Mouse (Mus musculus): ENCODE measurements around the gene Knl1. TPM values are rescaled to one million over a fixed set of nuclear protein-coding genes. Genes with fewer than 3 reads are reported as not detected.

The Knl1 gene
- total and polyA plus RNA-seq, 3 experiments = 18.6 to 160 (median 23.2) TPM

- TF ChIP-seq TAL1 (IDR thresholded peaks at IDR 0.05; ENCODE audit: low read length) (no peak), ETS1 (IDR thresholded peaks at IDR 0.05; ENCODE audit: low read depth, low read length) (peak; percentile 40; the same call in 1 of the 2 replicates), POLR2AphosphoS2 (IDR thresholded peaks at IDR 0.05; ENCODE audit: low read length) (peak; percentile 69; the same call in 1 of the 2 replicates), USF1 (IDR thresholded peaks at IDR 0.05; ENCODE audit: low read depth, low read length) (peak; percentile 90)
Observed at GRCm38 (mm10) chr2:119034656-119035396, 12.1 kb upstream of the Knl1 start, which contains the start of gene Rpusd2 (continued).

- H3K4me3 ChIP-seq (ENCODE audit: control insufficient read depth in 1 of 2, insufficient read depth in 1 of 2, low read depth in 2 of 2, low read length in 2 of 2) = peak overlapping the region; percentile 89 to 91
- peak; percentile 90; the same call in 1 of the 2 replicates for TF ChIP-seq CHD1 (IDR thresholded peaks at IDR 0.05; ENCODE audit: low read depth, low read length)
- no peak for TF ChIP-seq ZMIZ1 (IDR thresholded peaks at IDR 0.05; ENCODE audit: low read depth, low read length)
- peak; percentile 50; the same call in 1 of the 2 replicates for TF ChIP-seq MYC (IDR thresholded peaks at IDR 0.05; ENCODE audit: low read depth, low read length)
- TF ChIP-seq TCF12 (IDR thresholded peaks at IDR 0.05; ENCODE audit: low read depth, low read length) = 0 out of 2 replicates have a peak, but pooled peaks have one; percentile 1
- TF ChIP-seq POLR2AphosphoS2 (IDR thresholded peaks at IDR 0.05; ENCODE audit: low read length) = no peak
- no peak for TF ChIP-seq EP300 (IDR thresholded peaks at IDR 0.05; ENCODE audit: low read depth in 1 of 2, low read length in 2 of 2)
- TF ChIP-seq UBTF (IDR thresholded peaks at IDR 0.05; ENCODE audit: borderline replicate concordance, insufficient read depth, low read depth, low read length) = no peak
- no peak for TF ChIP-seq ETS1 (IDR thresholded peaks at IDR 0.05; ENCODE audit: low read depth, low read length)
- no peak for TF ChIP-seq ELF1 (IDR thresholded peaks at IDR 0.05; ENCODE audit: low read depth, low read length)
- no peak for TF ChIP-seq SIN3A (IDR thresholded peaks at IDR 0.05; ENCODE audit: low read length)
- TF ChIP-seq BHLHE40 (IDR thresholded peaks at IDR 0.05; ENCODE audit: borderline replicate concordance, low read depth, low read length) = no peak
- H3K27ac ChIP-seq (ENCODE audit: control insufficient read depth, low read depth, low read length) = no peak overlapping the region
- no peaks in the 10 kb centered on the region for H3K9me3 ChIP-seq (replicated peaks; ENCODE audit: insufficient read depth, low read length)
- H3K4me1 ChIP-seq (ENCODE audit: control insufficient read depth in 1 of 2, insufficient read depth in 2 of 2, low read length in 2 of 2) = peaks cover 0 to 9% of the 10 kb centered on the region in 2 experiments; a peak in 3 of 4 replicates
- peak overlapping the region; percentile 83 for H3K9ac ChIP-seq (ENCODE audit: control insufficient read depth, low read depth, low read length, poor library complexity, severe bottlenecking)
- H3K79me2 ChIP-seq (ENCODE audit: control insufficient read depth, insufficient read depth, low read length, poor library complexity) = peaks cover 20% of the 10 kb centered on the region
- DNase-seq (ENCODE audit: low read depth, low spot score) = no peak
- H3K27me3 ChIP-seq (ENCODE audit: control insufficient read depth in 1 of 2, insufficient read depth in 2 of 2, low read length in 2 of 2) = no peaks in the 10 kb centered on the region
- peaks cover 2 to 10% of the 10 kb centered on the region in 2 experiments for H3K36me3 ChIP-seq (ENCODE audit: control insufficient read depth in 1 of 2, insufficient read depth in 2 of 2, low read length in 2 of 2)
Observed at GRCm38 (mm10) chr2:119035397-119035745, 11.5 kb upstream of the Knl1 start.

- DNase-seq (ENCODE audit: low read depth, low spot score) = peak; percentile 75
- H3K4me1 ChIP-seq (ENCODE audit: control insufficient read depth in 1 of 2, insufficient read depth in 2 of 2, low read length in 2 of 2) = peaks cover 0 to 7% of the 10 kb centered on the region in 2 experiments; a peak in 3 of 4 replicates
- no peak overlapping the region for H3K4me3 ChIP-seq (ENCODE audit: control insufficient read depth in 1 of 2, insufficient read depth in 1 of 2, low read depth in 2 of 2, low read length in 2 of 2)
- no peaks in the 10 kb centered on the region for H3K27me3 ChIP-seq (ENCODE audit: control insufficient read depth in 1 of 2, insufficient read depth in 2 of 2, low read length in 2 of 2)
- H3K9ac ChIP-seq (ENCODE audit: control insufficient read depth, low read depth, low read length, poor library complexity, severe bottlenecking) = no peak overlapping the region
- H3K9me3 ChIP-seq (replicated peaks; ENCODE audit: insufficient read depth, low read length) = no peaks in the 10 kb centered on the region
- H3K79me2 ChIP-seq (ENCODE audit: control insufficient read depth, insufficient read depth, low read length, poor library complexity) = peaks cover 9% of the 10 kb centered on the region
- H3K27ac ChIP-seq (ENCODE audit: control insufficient read depth, low read depth, low read length) = no peak overlapping the region
- H3K36me3 ChIP-seq (ENCODE audit: control insufficient read depth in 1 of 2, insufficient read depth in 2 of 2, low read length in 2 of 2) = peaks cover 2 to 6% of the 10 kb centered on the region in 2 experiments
- no peak for TF ChIP-seq USF1 (IDR thresholded peaks at IDR 0.05; ENCODE audit: low read depth, low read length)
- TF ChIP-seq SIN3A (IDR thresholded peaks at IDR 0.05; ENCODE audit: low read length) = peak; percentile 59
- TF ChIP-seq ZNF384 (IDR thresholded peaks at IDR 0.05; ENCODE audit: low read depth, low read length) = no peak
- TF ChIP-seq MAFK (IDR thresholded peaks at IDR 0.05; ENCODE audit: borderline replicate concordance, low read depth, low read length) = no peak
- no peak for TF ChIP-seq RCOR1 (IDR thresholded peaks at IDR 0.05; ENCODE audit: low read depth, low read length)
- no peak for TF ChIP-seq HCFC1 (IDR thresholded peaks at IDR 0.05; ENCODE audit: low read depth, low read length)
- TF ChIP-seq POLR2AphosphoS5 (IDR thresholded peaks at IDR 0.05; ENCODE audit: borderline replicate concordance, low read depth, low read length) = no peak
- no peak for TF ChIP-seq CHD2 (IDR thresholded peaks at IDR 0.05; ENCODE audit: low read length)
- TF ChIP-seq KAT2A (conservative IDR thresholded peaks at IDR 0.05; ENCODE audit: low read depth, low read length) = no peak
- no peak for TF ChIP-seq ETS1 (IDR thresholded peaks at IDR 0.05; ENCODE audit: low read depth, low read length)
- peak; percentile 28; the same call in 1 of the 2 replicates for TF ChIP-seq ZC3H11A (IDR thresholded peaks at IDR 0.05; ENCODE audit: low read depth, low read length)
- TF ChIP-seq MAZ (IDR thresholded peaks at IDR 0.05; ENCODE audit: low read depth, low read length) = no peak
- no peak for TF ChIP-seq ZKSCAN1 (IDR thresholded peaks at IDR 0.05; ENCODE audit: low read depth, low read length)
- no peak for TF ChIP-seq MAX (IDR thresholded peaks at IDR 0.05; ENCODE audit: low read length)
- 0 out of 2 replicates have a peak, but pooled peaks have one; percentile 12 for TF ChIP-seq BHLHE40 (IDR thresholded peaks at IDR 0.05; ENCODE audit: borderline replicate concordance, low read depth, low read length)
- TF ChIP-seq POLR2A (IDR thresholded peaks at IDR 0.05; ENCODE audit: control insufficient read depth in 1 of 2, insufficient read depth in 1 of 2, low read depth in 1 of 2, low read length in 2 of 2, poor library complexity in 1 of 2) = no peak
- no peak for TF ChIP-seq GABPA (IDR thresholded peaks at IDR 0.05; ENCODE audit: low read depth, low read length)
- no peak for TF ChIP-seq NRF1 (IDR thresholded peaks at IDR 0.05; ENCODE audit: insufficient read depth, low read depth, low read length, poor library complexity, severe bottlenecking)
Observed at GRCm38 (mm10) chr2:119040882-119041281, 6.0 kb upstream of the Knl1 start.
